Mouse (Mus musculus) megakaryocyte progenitor cell, adult 5-6 weeks (primary cell): ENCODE data around the gene Cxcl12. TPM values are rescaled to one million over a fixed set of nuclear protein-coding genes. Genes with fewer than 3 reads are reported as not detected.

ENCODE experiments used
- ATAC-seq: replicated peaks from 2 replicates; pipeline ENCODE4 v1.8.0; 2016; ENCODE audit warnings: mild to moderate bottlenecking, moderate TSS enrichment, inconsistent platforms; ENCODE audit not compliant: poor library complexity
- total RNA-seq, 2 experiments: library from RNA; stranded (forward) in 1 of 2; stranded (reverse) in 1 of 2; fragments of 157-497, 149-512 nt in 1 of 2; fragments of 200-1000 nt in 1 of 2; gene quantifications; 2 replicates each; pipeline versions ENCODE4 v1.2.3 to v1.2.4; 2015 to 2017

Cxcl12 gene
- total RNA-seq, 2 experiments from 2014 or later, result 0.29 to 0.44 TPM

DNA sequence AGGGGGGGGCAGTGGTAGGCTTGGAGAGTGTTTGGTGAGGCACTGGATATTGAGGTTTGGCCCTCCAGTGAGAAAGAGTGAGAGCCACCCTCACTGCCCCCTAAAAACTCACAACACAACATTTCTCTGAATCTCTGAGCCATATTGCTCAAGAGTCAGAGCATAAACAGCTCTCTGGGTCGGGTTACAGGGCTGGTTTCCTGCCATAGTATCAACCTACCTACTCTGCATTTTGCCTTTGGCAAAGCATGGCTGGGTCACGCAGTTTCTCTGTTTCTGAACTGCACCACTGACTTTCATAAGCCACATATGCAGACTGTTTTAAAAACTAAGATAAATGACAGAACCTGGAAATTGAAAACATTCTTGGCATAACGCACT, 51.0 kb downstream of the Cxcl12 start:
- ATAC-seq, result no peak

DNA sequence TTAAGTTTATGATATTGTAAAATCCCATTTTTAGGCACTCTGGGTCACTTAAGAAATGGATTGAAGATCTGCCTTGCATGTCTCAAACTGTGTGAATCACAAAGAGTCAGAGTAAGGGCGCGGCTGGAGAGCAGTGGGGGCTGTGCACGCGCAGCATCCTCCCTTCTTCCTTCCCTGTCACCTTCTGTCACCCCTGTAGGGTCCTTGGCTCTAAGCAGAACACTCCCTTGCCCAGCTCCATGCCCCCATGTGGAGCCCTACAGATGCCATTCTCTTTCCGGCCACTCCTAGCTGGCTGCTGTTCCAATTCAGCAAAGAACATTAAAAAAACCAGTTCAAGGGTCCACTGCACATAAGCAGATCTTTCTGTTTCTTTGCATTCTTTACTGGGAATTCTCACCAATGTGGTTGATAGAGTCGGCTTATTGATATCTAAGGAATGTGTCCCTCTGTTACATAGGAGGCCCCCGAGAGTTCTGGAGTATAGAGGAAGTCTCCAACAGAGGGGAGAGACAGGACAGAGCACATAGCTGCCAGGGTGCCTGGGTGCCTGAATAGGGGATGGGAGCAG, 51.7 kb downstream of the Cxcl12 start:
- ATAC-seq, result no peak

GRCm38 (mm10) chr6:117220831-117221345, 52.6 kb downstream of the Cxcl12 start:
- ATAC-seq, result no peak
